Mouse (Mus musculus): Measurements from ENCODE around the gene Rph3a.

Gene Rph3a

DNA sequence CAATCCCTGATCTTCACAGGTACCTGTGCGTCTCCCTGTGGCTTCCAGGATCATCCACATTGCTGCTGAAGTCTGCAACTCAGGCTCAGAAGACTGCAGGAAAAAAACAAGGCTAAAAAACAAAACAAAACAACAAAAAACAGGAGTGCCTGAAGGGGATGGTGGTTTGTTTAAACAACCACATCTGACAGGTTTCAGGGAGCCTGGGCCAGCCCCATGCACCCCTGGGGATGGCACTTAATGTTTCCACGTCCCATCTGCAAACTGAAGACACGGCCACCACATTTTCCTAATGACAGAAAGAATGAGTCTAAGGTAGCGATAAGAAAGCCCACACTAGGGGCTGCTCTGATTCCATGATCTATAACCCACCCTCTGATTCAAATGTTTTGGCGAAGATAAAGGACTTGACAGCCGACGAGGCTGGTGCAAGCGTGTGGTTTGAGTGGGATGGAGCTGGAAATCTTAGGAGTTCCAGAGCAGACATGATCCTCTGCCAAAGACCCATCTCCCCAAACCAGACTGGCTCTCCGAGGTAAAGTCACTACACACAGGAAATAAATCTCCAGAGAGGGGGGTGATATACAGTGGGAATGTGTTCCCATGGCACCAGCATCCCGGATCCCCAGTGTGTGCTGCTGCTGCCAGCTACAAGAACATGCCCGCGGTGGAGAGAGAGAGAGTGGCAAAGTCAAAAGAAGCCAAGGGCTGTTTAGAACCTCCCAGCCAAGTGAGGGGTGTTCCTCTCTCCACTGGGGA lies at the start of gene Rph3a:
Gene Rph3a (minus strand): TSS at position 282 of the 759 bp plus-strand sequence.
- ChIA-PET CTCF (interaction anchor here in 2 of 4 experiments (1.0 to 1.2 kb wide), 2 partner anchors 10 kb away, joined by 3 to 6 read pairs; no protein-coding TSS in a partner anchor), POLR2A (interaction anchor here in 1 of 4 experiments (0.9 kb wide), 1 partner anchor 12 kb away, joined by 4 read pairs; no protein-coding TSS in a partner anchor)

DNA sequence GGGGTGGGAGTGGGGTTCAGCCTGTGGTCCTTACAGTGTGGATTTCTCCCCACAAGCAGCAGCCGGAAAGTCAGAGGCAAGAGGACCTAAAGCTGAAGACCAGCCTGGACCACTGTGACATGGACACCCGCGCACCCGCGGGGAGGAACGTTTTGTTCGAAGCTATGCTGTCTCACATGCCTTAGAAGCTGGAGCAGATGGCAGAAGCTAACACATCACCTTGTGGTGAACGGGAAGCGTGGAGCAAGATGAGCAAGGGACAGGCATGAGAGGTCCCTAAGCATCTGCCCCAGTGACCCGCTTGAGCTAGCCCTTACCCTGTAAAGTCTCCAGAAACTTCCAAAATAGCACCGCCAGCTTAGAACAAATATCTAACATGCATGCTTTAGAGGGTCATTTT lies 48.4 kb upstream of the Rph3a start:
- POLR2A ChIA-PET, result no interaction called here
- CTCF ChIA-PET, result interaction anchor here in 2 of 4 experiments (0.7 to 0.8 kb wide), 2 partner anchors 105 to 338 kb away, joined by 3 to 5 read pairs; no protein-coding TSS in a partner anchor

DNA sequence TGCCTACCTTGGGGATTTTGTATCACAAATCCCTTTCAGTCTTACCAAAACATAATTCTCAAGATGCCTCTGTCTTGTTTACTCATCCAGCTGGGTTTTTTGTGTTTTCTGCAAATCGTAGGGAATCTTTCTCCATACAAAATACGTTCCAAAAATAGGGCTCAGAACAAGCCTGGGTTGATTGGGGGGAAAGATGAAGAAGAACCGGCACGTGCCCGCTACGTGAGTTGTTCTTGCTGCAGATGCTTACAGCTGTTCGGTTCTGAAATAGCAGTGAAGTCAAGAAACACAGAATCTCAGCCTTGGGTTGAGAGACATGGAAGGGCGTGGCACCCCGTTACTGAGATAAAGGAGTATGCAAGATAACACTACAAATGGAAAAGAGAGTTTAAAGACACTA lies 44.0 kb upstream of the Rph3a start:
- POLR2A ChIA-PET, result no interaction called here

DNA sequence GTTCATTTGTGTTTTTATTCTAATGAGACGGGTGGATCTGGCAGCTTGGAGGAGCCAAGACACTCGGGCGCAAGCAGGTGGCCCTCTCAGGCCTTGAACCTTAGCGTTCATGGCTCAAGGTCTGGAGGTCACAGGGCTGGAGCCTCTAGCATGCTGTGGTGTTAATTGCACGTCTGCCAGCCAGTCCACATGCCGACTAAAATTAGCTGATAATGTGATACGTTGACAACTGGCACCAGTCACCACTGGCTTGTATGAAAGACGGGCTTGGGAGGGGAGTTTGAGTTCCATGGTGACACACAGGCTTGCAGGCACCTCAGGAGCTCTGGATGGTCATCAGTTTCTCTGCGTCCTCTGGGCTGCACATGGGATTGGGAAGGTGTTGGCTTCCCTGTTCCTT lies 31.9 kb upstream of the Rph3a start:
- POLR2A ChIA-PET, result no interaction called here
- CTCF ChIA-PET, result interaction anchor here in 3 of 4 experiments (0.6 to 1.8 kb wide), 3 partner anchors 42 to 88 kb away, joined by 3 to 6 read pairs (median 4); no protein-coding TSS in a partner anchor

More for the DNA sequence above, 44.0 kb upstream of the Rph3a start:
- CTCF ChIA-PET, result no interaction called here

DNA sequence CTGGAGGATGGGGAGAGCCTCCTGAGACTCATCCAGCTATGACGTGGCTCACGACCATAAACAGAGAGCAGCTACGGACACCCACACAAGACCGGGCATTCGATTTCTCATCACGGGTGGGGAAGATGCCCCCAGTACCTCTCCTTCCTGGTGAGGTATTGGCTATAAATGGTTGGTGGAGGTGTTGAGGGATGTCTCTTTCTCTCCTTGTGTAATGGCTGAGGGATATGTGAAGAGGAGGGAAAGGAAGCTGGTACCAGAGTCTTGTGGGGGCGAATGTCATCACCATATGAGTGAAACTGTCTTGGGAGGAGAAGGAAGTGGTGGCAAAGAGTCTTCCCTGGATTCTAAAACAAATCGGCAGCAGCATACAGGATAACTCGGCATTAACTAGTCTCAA lies 29.6 kb upstream of the Rph3a start:
- CTCF ChIA-PET, result no interaction called here
- POLR2A ChIA-PET, result no interaction called here

DNA sequence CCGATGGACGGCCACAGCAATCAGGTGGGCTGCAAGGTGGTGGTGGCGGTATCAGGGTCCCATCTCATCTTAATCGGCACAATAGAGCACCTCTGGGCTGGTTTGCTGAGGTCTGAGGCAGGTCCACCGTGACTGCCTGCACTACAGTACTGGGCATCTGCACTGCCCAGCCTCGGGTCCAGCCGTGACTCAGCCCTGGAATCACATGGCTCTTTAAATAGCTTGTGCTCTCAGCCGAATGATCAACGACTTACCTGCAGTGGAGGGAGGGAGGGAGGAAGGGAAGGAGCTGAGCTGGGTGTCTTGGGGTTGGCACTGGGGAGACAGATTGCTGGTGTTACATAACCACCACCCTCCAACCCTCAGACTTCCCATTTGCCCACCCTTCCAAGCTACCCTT lies 20.3 kb upstream of the Rph3a start:
- CTCF ChIA-PET, result interaction anchor here in 1 of 4 experiments (0.5 kb wide), 1 partner anchor 188 kb away, joined by 3 read pairs; no protein-coding TSS in a partner anchor
- POLR2A ChIA-PET, result no interaction called here

DNA sequence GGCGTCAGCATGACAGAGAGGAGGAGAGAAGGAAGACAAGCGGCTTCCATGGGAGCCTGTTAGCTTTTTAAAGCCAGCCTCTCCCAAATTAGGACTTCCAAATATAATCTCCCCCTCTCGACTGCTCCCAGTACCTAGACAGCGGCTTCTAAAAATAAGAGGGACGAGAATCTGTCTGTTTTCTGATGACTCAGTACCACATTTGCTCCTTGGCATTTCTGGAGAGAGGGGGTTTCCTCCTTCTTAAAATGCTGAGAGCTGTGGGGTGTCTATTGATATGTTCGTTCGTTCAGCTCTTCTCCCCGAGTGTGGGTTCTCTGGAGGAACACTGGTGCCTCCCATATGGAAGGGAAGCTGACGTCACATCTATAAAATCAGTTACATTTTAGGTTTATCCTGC lies 9.6 kb upstream of the Rph3a start:
- ChIA-PET CTCF (interaction anchor here in 2 of 4 experiments (0.9 to 1.6 kb wide), 2 partner anchors 20 kb away, joined by 3 to 7 read pairs; no protein-coding TSS in a partner anchor), POLR2A (interaction anchor here in 1 of 4 experiments (0.6 to 1.2 kb wide), 2 partner anchors 13 to 24 kb away, joined by 4 to 5 read pairs; no protein-coding TSS in a partner anchor)

DNA sequence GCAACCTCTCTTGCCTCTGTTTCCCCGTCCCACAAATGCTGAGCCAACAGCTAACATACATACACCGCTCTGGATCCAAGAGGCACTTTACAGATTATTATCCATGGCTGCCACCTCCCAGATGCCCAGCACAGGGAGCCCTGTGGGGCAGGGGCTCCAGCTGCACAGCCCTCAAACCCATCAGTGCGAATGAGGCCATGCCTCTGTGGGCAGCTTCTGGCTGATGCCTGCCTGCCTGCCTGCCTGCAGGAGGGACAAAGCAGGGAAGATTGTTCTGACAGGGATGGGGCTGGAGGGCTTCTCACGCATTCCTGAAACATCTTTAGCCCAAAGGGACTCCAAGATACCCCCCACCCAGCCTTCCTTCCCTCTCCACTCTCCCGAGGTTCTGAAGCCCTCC lies 7.8 kb upstream of the Rph3a start:
- POLR2A ChIA-PET, result no interaction called here
- CTCF ChIA-PET, result interaction anchor here in 2 of 4 experiments (1.2 to 1.6 kb wide), 2 partner anchors 18 kb away, joined by 5 to 7 read pairs; no protein-coding TSS in a partner anchor

DNA sequence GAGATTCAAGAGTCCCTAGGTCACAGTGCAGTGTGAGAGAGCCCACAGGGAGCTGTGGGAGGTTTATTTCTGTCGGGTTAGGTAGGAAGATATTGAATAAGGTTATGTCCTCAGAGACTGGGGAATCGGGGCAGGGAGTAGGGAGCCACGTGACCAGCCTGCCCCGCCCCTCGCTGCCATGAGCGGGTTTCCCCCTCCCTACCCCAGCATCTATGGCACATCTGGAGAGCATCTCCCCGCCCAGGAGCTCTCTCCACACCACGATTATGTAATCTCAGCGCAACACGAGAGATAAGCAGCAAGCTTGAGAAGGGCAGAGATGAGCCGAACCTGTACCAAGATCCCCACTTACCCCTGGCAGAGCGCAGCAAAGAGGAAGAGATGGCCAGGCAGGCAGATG lies 6.5 kb upstream of the Rph3a start:
- ChIA-PET POLR2A (no interaction called here), CTCF (no interaction called here)

DNA sequence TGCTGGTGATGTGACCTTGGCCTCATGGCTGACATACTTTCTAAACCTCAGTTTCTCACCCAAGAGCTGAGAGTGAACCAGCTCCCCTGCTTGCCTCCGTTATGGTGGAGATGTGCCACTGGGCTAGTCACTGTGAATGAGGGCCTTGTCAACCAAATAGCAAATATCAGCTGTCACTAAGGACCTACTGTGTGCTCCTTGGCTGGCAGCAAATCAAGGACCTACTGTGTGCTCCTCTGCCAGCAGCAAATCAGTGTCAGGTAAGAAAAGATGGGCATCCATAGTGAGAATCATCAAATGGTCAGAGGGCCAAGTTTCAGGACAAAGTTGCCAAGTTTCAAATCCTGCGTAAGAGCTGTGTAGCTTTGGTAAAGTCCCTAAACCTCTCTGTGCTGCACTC lies 4.6 kb upstream of the Rph3a start:
- ChIA-PET POLR2A (no interaction called here), CTCF (interaction anchor here in 1 of 4 experiments (1.6 kb wide), 1 partner anchor 15 kb away, joined by 7 read pairs; no protein-coding TSS in a partner anchor)

DNA sequence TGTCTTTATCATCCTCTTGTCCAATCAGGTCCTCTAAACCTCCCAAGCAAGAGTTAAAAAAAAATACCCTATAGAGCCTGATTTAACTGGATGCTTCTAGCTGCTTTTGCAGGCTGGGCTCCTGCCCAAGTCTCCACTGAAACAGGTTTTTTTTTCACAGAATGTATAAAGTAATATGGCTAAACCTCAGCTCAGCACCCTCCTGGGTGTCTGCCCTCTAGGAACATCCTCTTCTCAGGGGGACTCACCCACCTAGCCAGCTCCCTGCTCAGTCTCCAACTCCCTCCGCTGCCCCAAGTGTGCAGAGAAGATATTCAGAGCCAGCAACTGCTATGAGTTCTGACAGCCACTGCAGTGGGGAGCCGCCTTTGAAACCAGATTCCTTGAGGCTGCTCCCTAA lies 2.1 kb upstream of the Rph3a start:
- CTCF ChIA-PET, result interaction anchor here in 2 of 4 experiments (0.6 to 1.8 kb wide), 2 partner anchors 12 to 49 kb away, joined by 4 to 6 read pairs; no protein-coding TSS in a partner anchor

DNA sequence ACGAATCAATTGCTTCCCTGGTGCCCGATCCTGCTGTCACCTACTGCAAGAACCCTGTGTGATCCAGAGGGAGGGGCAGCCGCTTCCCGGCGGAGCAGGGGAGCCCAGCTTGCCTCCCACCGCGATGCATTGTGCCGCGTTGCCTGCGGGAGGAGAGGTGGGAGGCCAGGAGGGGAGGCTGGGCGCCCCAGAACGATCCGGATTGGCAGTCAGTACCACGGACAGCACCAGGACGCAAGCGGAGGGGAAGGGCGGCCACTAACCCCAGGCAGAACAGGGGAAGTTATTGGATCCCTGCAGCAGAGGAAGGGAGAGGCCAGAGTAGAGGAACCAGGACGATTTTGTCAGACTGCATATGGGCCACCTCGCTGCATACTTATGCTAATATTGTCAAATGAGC lies 486 bp downstream of the Rph3a start:
- CTCF ChIA-PET, result interaction anchor here in 3 of 4 experiments (0.6 to 2.1 kb wide), 5 partner anchors 9 to 197 kb away, joined by 3 to 11 read pairs (median 6); partner anchors contain the start of gene Oas1c (in 1 of the 3)
- POLR2A ChIA-PET, result interaction anchor here in 1 of 4 experiments (0.9 kb wide), 1 partner anchor 11 kb away, joined by 4 read pairs; no protein-coding TSS in a partner anchor

More for the DNA sequence above, 2.1 kb upstream of the Rph3a start:
- POLR2A ChIA-PET, result interaction anchor here in 1 of 4 experiments (0.9 kb wide), 1 partner anchor 202 kb away, joined by 3 read pairs; no protein-coding TSS in a partner anchor

DNA sequence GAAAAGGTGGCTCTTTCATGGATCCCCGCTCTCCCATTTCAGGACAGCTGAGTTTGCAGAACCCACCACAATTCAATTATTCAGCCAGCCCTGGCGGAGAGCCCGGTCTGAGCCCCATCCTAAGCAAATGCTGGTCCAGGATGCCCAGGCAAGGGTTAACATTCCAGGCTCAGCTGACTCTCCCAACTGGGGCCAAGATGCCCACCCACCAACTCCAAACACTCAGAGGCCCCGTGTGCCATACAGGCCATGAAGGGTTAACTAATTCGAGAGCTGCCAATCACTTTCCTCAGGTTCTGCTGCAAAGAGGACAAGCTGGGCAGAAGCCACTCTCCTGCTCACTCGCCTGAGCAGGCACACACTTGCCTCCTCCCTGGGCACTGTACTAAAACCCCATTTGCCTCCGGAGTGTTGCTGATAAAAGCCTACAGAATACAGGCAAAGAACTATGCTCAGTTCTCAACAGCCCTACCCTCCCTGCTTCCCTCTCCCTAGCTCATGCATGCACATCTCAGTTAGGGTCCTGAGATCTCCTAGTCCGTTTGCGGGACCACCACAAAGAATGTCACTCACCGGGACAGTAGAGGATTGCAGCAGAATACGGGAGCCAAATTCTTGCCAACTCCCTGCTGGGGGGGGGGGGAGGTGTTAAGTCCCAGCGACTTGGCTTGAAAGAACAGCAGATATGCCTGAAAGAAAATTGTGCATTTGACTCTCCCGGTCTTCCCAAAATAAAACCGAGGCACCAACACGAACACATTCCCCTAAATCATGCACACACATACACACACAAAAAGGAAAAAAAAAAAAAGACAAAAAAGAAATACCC lies 1.3 kb downstream of the Rph3a start:
- ChIA-PET CTCF (interaction anchor here in 3 of 4 experiments (0.6 to 2.1 kb wide), 4 partner anchors 9 to 197 kb away, joined by 3 to 11 read pairs (median 7); partner anchors contain the start of gene Oas1c (in 1 of the 3)), POLR2A (interaction anchor here in 2 of 4 experiments (0.9 kb wide), 2 partner anchors 10 kb away, joined by 3 to 4 read pairs; no protein-coding TSS in a partner anchor)

DNA sequence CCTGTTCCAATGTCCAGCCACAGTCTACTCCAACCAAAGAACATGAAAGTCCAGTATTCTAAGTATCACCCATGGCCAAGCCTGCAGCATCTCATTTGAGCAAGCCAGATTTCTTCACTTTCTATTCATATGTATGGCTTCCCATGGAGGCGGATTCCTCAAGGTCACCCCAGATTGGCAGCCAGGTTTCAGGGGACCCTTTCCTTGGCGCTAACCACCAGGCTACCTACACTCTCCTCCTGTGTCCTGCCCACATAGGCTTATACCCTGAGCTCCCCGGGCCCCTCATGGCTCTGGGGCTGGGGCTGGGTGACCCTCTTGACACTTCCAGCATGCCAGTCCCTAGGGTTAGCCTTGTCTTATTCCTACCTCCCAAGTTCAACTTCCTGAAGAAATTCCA lies 2.3 kb downstream of the Rph3a start:
- POLR2A ChIA-PET, result interaction anchor here in 1 of 4 experiments (0.9 kb wide), 1 partner anchor 9 kb away, joined by 3 read pairs; no protein-coding TSS in a partner anchor
- CTCF ChIA-PET, result interaction anchor here in 2 of 4 experiments (2.0 to 2.1 kb wide), 2 partner anchors 8 kb away, joined by 10 to 11 read pairs; no protein-coding TSS in a partner anchor

DNA sequence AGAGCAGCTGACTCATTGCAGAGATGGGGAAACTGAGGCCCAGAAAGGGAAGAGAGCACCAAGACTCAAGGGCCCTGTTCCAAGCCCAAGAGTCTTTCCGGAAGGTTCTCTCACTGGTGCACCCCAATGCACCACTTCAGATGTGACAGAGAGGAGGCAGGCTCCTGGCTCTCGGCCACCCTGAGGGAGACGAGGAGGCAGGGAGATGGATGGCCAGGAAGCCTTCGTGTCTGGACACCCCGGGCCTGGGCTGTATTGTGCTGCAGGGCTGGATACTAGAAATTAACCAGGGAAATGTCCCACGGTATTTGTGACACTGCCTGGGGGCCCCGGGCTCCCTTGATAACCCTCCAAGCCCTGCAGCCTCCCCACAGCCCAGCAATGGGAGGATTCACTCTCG lies 2.8 kb downstream of the Rph3a start:
- POLR2A ChIA-PET, result no interaction called here
- CTCF ChIA-PET, result no interaction called here

DNA sequence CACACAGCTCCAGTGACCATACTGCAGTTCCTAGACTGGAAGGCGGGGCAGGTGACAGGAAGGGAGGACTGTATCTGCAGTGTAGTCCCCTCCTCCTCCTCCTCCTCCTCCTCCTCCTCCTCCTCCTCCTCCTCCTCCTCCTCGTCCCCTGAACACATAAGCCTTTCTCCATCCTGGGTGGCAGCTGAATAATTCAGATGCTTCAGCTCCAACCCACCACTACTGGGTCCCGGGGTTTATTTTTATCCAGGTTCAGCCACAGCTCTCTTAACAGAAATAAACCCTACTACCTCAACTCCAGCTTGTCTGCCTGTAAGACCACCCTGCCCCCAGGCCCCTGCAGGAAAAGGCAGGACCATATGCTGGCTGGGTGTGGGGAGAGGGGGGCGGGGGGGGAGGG lies 3.7 kb downstream of the Rph3a start:
- ChIA-PET POLR2A (interaction anchor here in 2 of 4 experiments (0.6 kb wide), 3 partner anchors 13 to 194 kb away, joined by 3 to 4 read pairs (median 3); partner anchors contain the start of gene Oas1c (in 1 of the 2)), CTCF (interaction anchor here in 2 of 4 experiments (0.5 to 0.8 kb wide), 3 partner anchors 251 to 861 kb away, joined by 3 to 17 read pairs (median 4); no protein-coding TSS in a partner anchor)

DNA sequence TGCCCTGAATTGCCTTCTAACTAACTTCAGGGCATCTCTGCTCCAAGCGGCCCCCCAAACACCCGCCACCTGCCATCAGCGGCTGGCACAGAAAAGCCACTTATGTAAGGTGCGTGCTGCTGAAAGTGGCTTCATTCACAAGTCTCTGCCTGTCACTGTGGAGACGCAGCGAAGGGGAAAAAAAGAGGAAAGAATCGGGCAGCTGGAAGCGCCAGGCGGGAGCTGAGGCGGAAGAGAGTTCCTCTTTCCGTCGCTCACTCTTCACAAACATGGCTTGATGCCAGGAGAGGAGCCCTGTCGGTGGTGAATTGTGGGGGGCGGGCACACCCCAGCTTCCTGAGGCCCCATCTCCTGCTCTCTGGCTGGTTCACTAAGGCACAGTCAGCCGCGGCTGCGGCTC lies 6.1 kb downstream of the Rph3a start:
- CTCF ChIA-PET, result interaction anchor here in 1 of 4 experiments (0.7 kb wide), 1 partner anchor 58 kb away, joined by 3 read pairs; no protein-coding TSS in a partner anchor

DNA sequence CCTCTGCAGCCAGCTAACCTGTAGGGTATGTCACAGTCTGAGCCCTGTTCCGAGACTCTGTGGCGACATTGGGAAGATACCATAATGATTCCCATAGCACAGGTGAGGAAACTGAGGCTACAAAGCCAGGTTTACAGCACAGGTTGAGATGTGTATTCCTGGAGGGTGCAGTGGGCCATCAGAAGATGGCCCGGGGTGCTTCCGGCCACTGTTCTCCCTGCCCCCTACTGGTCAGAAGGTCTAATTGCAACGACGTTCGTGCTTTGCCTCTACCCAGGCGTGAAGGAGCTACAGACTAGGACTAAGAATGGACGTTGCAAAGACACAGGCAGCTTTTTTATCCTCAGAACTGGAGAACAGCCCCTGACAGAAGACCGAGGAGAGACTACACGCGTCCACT lies 10.3 kb downstream of the Rph3a start:
- POLR2A ChIA-PET, result interaction anchor here in 3 of 4 experiments (0.6 to 1.7 kb wide), 4 partner anchors 11 to 241 kb away, joined by 3 to 5 read pairs (median 4); partner anchors contain the start of gene Oas1g (in 1 of the 3)
- CTCF ChIA-PET, result interaction anchor here (0.5 to 2.3 kb wide), 61 partner anchors 8 to 632 kb away, joined by 3 to 14 read pairs (median 4); partner anchors contain the start of genes Rph3a (in 2 of the 4) and Oas1g (in 1 of the 4)

More for the DNA sequence above, 6.1 kb downstream of the Rph3a start:
- POLR2A ChIA-PET, result no interaction called here
